Mouse (Mus musculus): ENCODE results near the gene Nprl3.

The Nprl3 gene

DNA sequence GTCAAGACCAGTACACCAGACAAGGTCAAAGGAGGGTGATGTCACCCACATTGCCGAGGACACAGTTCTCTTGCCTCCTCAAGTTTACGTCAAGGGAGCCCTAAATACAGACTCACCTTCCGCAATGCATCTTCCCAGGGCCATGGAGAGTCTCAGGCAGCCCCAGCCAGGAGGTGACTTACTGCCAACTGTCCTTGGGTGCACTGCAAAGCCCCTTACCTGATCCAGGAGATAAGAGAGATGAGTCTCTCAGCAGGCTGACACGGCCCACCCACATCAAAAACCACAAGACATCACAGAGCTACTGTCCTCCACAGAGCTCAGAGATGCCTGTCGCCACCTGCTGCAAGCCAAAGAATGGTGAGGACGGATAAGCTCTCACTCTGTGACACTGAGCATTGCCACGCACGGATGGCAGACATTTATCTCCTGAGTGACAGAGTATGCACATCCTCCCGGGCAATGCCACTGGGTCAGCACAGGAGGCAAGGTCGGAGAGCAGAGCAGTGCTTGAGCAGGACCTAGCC, 67.4 kb downstream of the Nprl3 start, which contains the start of gene Il9r:
Gene Il9r (minus strand): TSS at position 205 of the 527 bp plus-strand sequence.
- peak; percentile 89 for DNase-seq (ENCODE audit: extremely low read depth, low read depth)

- no peak for DNase-seq (ENCODE audit: extremely low read depth, low read depth)
Measured at GRCm38 (mm10) chr11:32199230-32199629, 68.3 kb downstream of the Nprl3 start.

GRCm38 (mm10) chr11:32198256-32198955, 69.1 kb downstream of the Nprl3 start:
- DNase-seq (ENCODE audit: extremely low read depth, low read depth), result no peak

GRCm38 (mm10) chr11:32197766-32198165, 69.7 kb downstream of the Nprl3 start:
- no peak for DNase-seq (ENCODE audit: extremely low read depth, low read depth)

GRCm38 (mm10) chr11:32196727-32197126, 70.8 kb downstream of the Nprl3 start:
- no peak for DNase-seq (ENCODE audit: extremely low read depth, low read depth)

GRCm38 (mm10) chr11:32195867-32196540, 71.5 kb downstream of the Nprl3 start:
- DNase-seq (ENCODE audit: extremely low read depth, low read depth), result peak; percentile 75

- no peak for DNase-seq (ENCODE audit: extremely low read depth, low read depth)
Measured at GRCm38 (mm10) chr11:32194626-32195025, 72.9 kb downstream of the Nprl3 start.

- no peak for DNase-seq (ENCODE audit: extremely low read depth, low read depth)
Measured at GRCm38 (mm10) chr11:32194086-32194485, 73.4 kb downstream of the Nprl3 start.

DNA sequence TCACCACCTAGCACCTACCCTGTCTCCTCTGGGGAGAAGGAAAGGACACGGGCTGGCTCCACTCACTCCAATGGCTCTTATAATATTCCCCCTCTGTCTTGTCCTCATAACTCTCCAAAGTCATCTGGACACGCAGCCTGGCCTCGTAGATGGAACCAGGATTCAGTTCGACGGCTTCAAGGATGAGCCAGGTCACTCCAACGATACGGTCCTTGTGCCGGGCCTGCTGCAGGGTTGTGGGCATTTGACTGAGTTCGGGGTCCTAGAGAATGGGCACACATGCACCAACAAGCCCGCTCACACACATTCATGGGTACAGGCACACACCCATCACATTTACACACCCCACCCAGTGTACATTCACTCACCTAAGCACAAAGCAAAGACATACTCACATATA, 74.4 kb downstream of the Nprl3 start:
- no peak for DNase-seq (ENCODE audit: extremely low read depth, low read depth)

DNA sequence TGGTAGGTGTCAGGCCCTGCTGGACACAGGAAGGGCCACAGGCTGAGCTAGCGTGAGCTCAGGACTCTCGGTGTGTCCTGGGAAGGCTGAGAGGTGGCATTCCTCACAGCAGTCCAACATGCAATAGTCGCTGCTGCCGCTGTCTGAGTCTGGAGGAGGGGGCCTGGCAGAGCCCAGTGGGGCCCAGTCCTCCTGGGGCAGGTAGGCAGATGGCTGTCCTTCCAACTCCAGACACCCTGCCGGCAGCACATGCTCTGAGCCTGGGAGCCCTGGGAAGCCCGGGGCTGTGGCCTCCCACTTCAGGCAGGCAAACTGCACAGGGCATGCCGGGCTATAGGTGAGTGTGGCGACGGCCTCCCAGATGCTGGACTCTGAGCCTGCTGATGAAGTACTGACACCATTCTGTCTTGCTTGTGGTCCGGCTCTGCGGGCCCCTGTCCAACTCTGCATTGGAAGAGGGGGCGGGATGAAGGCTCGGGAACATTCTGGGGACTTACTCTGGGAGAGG, 76.8 kb downstream of the Nprl3 start:
- DNase-seq (ENCODE audit: extremely low read depth, low read depth), result no peak

- DNase-seq (ENCODE audit: extremely low read depth, low read depth), result no peak
Measured at GRCm38 (mm10) chr11:32190119-32190518, 77.4 kb downstream of the Nprl3 start.

DNA sequence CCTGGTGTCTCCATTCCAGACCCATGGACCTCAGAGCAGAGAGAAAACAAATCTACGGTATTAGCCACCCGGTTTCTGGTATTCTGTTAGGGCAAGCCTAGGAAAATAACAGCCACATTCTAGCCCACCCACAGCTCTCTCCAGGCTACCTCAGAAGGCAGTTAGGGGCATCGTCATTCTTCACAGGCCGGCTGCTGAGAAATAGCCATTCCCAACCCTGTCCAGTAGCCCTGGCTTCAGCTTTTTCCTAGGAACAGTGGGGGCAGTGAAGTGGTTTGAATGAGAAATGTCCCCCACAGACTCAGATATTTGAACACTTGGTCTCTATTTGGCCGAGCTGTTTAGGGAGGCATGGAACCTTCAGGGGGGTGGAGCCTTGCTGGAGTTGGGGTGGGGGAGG, 78.1 kb downstream of the Nprl3 start:
- no peak for DNase-seq (ENCODE audit: extremely low read depth, low read depth)

- DNase-seq (ENCODE audit: extremely low read depth, low read depth), result no peak
Measured at GRCm38 (mm10) chr11:32188881-32189280, 78.6 kb downstream of the Nprl3 start.

DNA sequence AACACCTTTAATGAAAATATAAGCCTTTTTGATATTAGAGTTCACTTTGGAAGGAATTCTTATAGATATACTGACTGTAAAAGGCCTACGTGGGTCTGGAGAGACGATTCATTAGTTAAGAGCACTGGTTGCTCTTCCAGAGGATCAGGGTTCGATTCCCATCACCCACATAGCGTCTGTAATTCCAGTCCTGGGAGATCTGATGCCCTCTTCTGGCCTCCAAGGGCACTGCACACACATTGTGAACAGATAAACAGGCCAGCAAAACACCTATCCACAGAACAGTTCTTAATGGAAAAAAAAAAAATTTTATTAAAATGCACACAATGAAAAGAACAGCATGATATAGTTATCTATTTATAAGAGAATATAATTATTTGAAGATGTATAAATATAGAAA, 80.3 kb downstream of the Nprl3 start:
- no peak for DNase-seq (ENCODE audit: extremely low read depth, low read depth)

- DNase-seq (ENCODE audit: extremely low read depth, low read depth), result no peak
Measured at GRCm38 (mm10) chr11:32186031-32186430, 81.5 kb downstream of the Nprl3 start.

DNA sequence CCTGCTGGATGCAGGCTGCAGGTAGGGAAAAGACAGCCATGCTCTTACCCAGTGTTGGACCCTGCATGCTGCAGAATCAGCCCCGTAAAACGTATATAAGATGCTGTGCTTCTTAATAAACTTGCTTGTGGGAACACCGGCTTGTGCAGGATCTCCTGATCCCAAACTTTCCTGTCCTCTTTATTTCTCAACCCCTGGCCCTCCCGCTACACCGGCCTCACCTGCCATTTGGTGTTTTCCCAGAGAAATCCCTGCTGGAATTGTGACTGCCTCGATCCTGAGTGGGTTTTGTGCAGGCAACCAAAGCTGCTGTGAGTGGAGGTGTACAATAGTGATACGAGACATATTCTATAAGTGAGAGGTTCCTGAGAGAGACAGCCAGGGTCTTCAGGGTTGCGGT, 83.0 kb downstream of the Nprl3 start:
- DNase-seq (ENCODE audit: extremely low read depth, low read depth), result no peak

- no peak for DNase-seq (ENCODE audit: extremely low read depth, low read depth)
Measured at GRCm38 (mm10) chr11:32181973-32182868, 85.3 kb downstream of the Nprl3 start.

- DNase-seq (ENCODE audit: extremely low read depth, low read depth), result no peak
Measured at GRCm38 (mm10) chr11:32181246-32181645, 86.3 kb downstream of the Nprl3 start.

DNA sequence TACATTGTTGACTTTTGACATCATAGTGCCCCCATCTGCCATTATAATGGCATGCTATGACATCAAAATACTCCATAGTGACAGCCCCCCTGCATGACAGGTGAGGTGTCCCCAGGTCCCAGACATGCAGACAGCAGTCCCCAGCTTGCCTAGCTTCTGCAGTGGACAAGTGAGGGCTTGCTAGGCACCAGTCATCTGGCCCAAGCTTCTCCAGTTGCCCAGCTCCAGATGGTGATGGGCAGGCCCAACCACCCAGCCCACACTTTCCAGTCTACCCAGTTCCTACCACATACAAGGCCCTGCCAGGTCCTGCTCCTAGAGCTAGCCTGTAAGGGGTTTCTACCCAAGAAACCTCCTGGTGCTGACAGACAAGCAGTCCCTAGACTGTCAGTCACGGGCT, 89.0 kb downstream of the Nprl3 start:
- DNase-seq (ENCODE audit: extremely low read depth, low read depth), result no peak
